Mouse (Mus musculus): ENCODE data around the gene Tmem51.

GRCm38 (mm10) chr4:142066576-142066975, 17.5 kb downstream of the Tmem51 start:
- TF ChIP-seq CTCF (IDR thresholded peaks at IDR 0.05; ENCODE audit: low read depth) (no peak), EP300 (optimal IDR thresholded peaks at IDR 0.05) (no peak)

All from stomach, postnatal 0 days (tissue).